Mouse (Mus musculus): ENCODE data around the gene Prim2.
"Not testable (repeated sequence)": the region's sequence is repeated elsewhere in the genome, so short reads cannot be mapped to it uniquely, and the experiment has no call there.

Prim2 gene

DNA sequence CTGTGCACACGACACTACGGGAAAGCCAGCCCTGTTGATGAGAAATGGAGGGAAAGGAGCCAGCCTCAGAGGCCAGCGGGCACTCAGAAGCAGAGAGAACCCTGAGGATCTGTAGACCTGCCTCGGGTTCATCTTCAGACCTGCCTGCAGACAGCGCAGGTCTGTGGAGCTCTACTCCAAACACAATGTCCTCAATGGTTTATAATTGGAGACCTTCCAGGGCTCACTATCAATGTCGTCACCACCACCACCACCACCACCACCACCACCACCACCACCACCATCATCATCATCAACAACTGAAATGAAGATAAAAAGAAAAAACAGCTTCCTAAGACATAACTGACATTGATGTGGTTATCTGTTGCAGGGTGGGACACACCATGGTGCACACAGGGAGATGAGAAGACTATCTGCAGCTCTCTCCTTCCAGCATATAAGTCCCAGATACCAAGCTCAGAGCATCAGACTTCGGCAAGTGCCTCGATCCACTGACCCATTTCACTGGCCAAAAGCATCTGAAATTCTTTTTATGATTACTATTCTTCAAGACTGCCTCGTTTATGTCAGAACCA is 20.0 kb downstream of the Prim2 start:
- DNase-seq, result no peak

DNA sequence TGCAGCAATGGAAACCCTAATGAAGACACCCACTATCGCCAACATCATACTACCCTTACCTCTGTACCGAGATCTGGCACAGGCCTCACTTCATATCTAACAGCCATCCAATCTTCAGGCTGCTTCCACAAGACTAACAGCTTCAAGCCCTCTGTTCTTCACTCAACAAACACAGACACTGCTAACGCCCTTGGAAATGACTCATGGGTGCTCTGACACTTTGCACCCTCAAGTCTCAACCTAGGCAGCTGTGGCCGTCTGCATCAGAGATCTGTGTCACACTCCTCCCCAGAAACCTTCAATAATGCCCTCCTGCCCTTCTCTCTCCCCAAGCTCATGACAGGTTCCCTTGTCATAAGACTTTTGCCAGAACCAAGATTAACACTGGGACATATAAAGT is 20.6 kb downstream of the Prim2 start:
- no peak for DNase-seq

DNA sequence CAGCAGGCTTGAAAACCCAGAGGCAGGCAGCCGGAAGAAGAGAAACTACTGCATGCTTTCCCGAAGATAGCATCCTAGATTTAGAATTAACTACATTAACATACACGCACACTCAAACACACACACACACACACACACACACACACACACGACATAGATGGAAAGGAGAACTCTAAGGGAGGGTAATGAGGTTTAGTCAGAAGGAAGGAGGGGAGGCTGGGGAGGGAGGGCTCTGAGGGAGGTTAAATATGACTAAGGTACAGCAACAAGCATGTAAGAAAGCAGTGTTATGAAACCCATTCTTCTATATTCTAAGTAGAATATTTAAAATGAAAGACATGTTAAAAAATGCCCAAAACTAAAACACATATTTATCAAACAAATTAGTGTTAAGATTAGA is 21.9 kb downstream of the Prim2 start:
- no peak for DNase-seq

DNA sequence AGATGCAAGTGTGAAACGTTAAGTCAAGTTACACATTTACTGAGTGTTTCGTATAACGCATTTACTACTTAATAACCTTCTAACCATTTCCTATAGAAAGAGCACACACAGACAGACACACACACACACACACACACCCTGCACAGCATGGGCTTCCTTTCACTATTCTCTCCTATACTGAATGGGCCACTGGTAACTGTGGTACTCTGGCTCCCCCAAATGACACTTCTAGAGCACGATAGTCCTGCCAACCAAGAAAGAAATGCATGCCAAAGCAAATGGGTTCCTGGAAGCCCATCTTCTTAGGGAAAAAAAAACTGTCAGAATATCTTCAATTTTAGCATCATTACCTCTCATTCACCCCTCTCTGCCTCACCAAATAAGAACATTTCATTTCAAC is 22.4 kb downstream of the Prim2 start:
- DNase-seq, result peak; percentile 8 to 34

DNA sequence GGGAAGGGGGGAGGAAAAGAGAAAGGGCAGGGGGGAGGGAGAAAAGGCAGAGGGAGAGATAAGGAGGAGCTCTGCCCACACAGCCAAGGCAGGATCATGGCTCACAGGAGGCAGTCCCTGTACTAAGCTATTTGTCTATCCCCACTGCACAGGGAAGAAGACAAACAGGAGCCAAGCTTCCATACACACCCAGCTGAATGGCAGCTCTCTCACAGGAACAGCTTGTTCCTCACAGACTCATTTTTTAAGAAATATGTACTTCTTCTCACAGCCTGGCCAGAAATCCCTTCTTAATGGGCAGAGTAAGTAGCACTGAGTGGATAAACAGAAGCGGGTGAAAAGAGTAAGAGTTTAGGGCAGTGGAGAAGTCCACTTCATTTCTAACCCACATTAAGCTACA is 23.9 kb downstream of the Prim2 start:
- no peak for DNase-seq

DNA sequence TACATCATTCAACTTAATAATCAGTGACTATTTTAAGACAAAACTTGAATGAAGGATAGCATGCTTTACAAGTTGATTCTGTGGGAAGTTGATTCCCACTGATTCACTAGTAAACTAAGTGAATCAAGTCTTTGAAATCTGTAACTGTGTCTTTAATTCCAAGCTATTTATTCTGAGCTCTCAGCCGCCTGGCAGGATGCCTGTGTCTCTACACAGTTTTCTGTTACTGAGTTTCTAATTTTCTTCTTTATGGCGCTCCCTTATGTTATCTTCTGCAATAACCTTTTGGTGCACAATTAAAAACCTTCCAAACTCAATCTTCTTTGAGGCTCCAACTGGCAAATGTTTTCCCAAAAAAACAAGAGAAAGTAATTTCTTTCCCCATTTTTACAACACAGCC is 28.5 kb downstream of the Prim2 start:
- DNase-seq, result no peak

DNA sequence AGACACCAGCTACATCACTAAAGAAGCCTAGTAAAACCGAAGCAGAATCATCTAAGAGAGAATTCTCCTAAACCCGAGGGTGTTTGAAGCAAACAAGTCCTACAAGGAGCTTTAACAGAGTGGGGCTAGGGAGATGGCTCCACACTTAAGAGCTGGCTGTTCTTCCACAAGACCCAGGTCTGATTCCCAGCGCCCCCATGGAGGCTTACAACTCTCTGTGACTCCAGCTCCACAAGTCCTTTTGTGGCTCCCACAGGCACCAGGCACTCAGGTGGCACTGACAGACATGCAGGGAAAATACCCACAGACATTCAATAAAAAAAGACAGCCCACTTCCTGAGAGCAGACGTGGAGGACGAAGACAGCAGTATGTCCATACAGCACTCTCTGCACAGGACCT is 29.5 kb downstream of the Prim2 start:
- DNase-seq, result no peak

DNA sequence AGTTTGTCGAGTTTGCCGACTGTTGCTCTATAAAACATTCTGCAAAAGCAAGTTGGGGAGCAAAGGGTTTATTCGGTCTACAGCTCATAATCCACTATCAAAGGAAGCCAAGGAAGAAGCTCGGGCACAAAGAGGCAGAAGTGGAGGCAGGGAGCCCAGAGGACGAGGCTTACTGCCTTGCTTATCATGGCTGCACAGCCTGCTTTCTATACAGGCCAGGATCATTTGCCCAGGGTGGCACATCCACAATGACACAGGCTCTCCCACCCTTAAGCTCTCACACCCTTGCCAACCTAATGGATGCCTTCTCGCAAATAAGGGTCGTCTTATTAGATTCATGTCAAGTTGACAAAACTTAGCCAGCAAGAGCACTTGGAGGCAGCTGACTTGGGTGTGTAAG is 30.4 kb downstream of the Prim2 start:
- DNase-seq, result no peak

DNA sequence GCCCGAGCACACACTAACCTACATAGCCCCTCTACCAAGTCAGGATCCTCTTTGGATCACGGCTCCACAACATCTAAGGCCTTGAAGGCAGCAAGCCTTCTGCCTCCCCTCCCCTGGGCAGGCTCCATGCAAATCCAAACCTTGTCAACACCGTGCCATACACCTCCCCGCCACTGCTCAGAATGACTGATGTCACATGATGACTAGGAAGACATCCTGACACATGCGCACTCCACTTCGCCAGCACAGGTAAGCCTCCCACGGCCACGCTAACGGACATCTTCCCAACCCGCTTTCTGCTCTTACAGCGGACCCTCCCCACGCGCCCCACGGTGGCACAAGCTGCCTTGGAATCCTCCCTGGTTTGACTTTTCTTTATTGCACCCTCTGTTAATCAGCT is 31.8 kb downstream of the Prim2 start:
- no peak for DNase-seq

DNA sequence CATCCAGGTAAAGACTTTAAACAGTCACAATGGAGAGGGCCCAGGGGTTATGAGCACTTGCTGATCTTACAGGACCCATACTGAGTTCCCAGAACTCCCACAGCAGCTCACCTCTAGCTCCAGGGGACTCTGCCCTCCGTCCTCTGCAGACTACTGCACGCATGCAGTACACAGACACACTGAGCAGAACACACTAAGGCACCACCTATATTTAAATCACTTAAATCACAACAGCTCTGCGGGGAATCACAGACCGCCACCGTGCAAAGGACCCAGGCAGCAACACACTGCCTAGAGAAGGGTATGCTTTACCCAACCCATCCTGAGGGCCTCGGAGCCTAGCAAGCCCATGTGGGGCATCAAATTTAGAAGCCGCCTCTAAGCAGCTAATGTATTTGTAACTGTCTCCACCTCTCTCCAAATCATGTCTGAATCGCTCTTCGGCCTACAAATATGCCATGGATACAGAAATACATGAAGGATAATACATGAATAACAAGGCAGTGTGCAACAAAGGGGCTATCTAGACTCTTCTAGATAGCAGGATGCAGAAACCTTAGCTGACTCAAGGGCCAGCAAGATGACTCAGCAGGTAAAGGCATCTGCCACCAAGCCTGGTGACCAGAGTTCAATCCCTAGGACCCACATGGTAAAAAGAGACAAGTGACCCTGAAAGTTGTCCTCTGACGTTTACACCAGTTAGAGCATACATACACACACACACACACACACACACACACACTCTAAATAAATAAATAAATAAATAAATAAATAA is 33.0 kb downstream of the Prim2 start:
- DNase-seq, result no peak

DNA sequence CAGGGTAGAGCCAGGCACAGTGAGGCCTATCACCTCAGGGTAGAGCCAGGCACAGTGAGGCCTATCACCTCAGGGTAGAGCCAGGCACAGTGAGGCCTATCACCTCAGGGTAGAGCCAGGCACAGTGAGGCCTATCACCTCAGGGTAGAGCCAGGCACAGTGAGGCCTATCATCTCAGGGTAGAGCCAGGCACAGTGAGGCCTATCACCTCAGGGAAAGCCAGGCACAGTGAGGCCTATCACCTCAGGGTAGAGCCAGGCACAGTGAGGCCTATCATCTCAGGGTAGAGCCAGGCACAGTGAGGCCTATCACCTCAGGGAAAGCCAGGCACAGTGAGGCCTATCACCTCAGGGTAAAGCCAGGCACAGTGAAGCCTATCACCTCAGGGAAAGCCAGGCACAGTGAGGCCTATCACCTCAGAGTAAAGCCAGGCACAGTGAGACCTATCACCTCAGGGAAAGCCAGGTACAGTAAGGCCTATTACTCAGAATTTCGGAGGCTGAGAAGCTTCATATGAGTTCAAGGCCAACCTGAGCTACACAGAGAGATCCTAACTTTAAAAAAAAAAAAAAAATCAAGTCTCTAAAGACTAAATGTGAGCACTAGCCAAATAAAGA is 38.5 kb downstream of the Prim2 start:
- not testable (repeated sequence) for DNase-seq

DNA sequence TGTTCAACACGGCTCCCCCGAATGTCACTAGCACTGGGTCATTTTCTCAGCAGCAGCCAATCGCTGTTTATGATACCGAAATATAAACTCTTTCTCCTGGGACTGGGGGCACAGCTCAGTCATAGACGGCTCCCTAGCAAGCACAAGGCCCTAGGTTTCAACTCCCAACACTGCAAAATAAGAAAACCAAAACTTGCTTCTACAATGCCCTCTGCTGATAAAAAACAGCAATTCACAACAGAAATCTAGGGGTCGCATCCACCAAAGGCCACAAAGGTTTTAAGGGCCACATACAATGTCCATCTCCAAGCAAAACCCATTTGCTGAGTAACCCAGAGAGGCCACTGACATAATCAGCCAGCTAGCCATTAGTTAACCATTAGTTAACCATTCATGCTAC is 41.8 kb downstream of the Prim2 start:
- no peak for DNase-seq

DNA sequence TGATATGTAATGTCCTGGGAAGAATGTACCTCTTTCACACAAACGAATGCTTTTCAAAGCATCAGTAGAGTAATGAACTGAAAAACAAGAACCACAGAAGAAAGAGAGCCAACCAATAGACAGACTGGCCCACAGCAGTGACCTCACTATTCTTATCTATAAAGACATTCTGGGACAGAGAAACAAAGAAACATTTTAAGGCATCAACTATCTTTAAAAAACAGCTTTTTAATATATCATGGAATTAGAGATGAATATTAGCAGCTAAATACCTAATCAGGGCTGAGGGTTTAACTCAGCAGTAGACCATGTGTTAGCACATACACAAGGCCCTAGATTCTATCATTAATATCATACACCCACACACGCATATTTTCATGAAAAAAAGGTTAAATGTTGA is 42.5 kb downstream of the Prim2 start:
- no peak for DNase-seq

DNA sequence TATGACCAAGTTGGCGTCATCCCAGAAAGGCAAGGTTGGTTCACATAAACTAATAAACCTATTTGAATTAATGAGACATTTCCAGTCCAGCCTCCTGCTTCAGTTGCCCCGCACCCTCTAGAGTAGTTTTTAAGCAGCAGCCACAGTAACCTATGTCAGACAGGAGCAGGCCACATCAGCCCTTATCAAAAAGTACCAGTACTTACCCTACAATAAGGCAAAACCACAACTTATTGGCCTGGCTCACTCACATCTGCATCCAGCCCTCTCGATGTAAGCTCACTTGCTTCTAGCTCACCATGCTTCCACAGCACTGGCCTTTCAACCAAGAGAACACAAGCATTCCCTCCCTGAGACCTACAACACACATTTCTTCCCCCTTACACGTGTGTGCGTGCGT is 44.7 kb downstream of the Prim2 start:
- no peak for DNase-seq

DNA sequence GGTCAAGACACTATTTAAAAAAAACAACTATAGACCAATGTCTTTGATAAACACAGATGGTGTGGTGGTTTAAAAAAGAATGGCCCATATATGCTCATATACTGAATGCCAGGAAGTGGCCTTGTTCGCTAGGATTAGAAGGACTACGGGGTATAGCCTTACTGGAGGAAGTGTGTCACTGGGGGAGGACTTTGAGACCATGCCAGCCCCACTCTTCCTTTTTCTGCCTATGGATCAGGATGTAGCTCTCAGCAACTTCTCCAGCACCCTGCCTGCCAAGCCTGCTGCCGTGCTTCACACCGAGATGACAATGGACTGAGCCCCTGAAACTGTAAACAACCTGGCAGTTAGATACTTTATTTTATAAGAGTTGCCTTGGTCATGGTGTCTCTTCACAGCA is 45.2 kb downstream of the Prim2 start:
- DNase-seq, result no peak

DNA sequence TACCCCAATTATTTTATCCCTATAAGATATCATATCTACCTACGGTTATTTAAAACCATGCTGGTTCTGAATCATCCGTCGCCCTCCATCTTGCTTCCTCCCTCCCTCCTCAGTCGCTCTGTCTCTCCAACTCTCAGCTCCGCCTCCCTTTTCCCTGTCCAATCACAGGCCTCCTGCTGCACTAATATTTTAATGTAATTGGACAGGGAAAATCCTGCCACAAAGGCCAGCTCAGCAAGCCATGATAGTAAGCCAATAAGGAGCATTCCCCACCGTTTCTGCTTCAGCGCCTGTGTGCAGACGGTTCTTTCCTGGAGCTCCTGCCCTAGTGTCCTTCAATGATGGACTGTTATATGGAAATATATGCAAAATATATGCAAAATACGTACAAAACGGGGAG is 47.8 kb downstream of the Prim2 start:
- no peak for DNase-seq

DNA sequence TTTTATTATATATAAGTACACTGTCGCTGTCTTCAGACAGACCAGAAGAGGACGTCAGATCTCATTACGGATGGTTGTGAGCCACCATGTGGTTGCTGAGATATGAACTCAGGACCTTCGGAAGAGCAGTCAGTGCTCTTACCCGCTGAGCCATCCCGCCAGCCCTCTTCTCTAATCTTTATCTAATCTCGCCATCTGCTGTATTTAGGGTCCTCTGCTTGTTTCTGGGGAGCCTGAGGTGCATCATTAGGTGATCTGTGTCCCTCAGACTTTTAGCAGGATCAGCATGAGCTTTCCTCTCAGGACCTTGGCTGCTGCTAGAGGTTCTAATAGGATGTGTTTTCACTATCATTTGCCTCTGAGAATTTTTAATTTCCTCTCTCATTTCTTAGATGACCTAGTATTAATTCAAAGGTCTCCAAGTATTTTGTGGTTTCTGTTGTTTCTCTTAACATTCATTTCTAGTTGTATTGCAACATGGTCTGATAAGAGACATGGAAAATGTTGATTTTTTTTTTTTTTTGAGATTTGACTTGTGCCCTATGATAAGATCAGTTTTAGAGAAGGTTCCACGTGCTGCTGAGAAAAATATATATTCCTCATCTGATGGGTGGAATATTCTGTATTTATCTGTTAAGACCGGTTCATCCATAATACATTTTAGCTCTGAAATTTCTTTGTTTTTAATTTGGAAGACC is 49.4 kb downstream of the Prim2 start:
- no peak for DNase-seq

DNA sequence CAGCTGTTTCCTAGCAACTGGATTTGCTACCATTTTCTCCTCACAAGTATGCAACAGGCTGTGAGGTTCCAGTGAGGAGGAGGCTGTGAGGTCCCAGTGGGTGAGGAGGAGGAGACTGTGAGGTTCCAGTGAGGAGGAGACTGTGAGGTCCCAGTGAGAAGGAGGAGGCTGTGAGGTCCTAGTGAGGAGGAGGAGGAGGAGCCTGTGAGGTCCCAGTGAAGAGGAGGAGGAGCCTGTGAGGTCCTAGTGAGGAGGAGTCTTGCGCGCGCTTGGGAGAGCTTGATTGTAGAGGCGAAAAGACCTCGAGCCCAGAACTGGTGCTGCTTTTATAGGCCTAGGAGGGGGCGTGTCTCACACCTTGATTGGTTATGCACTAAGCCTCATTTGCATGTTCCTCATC is 53.0 kb downstream of the Prim2 start:
- not testable (repeated sequence) for DNase-seq

DNA sequence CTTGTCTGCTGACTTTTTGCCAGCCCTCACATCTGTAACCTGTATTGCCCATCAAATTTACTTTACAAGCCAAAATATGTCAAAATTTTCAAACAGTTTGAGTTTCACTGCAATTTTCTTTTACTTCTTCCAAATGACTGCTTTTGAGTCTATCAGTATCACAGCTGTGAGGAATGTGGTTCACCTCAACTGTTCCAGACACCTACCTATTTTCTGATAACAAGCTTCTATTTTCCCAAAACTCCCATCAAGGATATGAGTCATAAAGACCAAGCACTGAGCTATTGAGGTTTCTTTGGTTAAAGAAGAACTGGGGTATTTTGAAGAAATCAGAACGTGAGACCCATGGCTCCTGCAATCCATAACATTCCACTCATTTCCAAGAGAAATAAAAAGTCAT is 57.5 kb downstream of the Prim2 start:
- DNase-seq, result no peak

DNA sequence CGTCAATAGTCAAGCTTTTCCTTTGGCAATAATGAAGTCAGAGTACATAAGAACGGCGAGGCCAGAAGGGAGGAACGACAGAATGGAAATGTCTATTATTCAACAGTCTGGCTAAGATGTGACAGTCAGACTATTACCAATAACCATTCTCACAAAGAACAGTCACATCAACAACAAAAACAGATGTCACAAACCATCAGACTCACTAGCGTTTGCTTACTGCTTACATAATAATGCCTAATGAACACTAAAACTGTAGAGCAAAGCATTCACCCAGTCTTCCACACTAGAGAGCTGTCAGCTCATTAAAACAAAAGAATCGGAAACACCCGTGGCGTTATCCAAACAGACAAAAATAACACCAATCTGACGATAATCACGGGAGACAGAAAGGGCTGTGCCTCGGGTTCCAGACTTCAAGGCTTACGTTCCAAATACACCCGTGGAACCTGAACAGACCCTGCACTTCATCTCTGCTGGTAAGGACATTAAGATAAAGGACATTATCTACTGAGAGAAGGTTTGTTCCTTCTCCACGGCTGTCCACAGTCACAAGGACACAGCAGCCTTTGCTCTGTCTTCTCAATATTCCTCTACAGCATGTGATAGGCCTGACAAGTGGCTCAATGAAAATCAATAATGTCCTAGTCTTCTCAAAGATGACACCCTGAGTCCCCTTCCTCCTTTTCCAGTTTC is 59.4 kb downstream of the Prim2 start:
- DNase-seq, result no peak

DNA sequence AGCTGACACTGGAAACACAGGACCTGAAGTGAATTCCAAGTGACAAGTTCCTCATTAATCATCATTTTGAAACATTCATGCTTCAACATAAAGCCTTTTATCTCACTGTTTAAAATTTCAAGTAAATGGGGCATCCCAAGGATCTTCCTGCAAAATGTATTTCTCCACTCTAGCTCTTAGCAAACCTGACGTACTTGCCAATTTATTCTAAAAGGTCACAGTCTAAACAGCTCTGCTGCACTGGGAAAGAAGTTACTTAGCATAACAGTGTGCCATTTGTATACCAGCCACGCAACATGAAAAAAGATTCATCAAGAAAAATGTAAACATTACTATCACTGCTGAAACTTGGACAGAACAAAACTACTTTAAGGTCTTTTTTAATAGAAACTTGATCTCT is 61.5 kb downstream of the Prim2 start:
- no peak for DNase-seq

DNA sequence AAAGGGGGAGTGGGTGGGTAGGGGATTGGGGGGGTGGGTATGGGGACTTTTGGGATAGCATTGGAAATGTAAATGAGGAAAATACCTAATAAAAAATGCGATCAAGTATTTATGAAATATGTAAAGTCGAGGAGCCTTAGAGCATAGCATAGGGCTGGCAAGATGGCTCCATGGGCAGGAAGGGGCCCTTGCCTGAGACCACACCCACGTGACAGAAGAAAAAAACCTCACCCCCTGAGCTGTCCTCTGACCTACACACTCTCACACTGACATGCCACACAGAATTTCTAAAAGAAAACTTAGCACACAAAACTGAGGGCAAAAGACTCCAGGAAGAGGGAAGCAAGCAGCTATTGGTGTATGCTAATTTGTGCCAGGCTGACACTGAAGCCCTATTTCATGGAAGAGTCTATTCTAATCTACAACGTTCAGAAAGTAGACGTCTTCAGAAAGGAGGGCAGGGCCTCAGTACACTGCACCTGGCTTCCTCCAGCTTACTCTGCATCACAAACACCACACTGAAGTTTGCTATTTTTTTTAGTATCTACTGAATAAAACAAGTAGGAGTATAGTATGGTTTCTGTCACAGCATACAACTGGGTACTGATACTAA is 65.4 kb downstream of the Prim2 start:
- DNase-seq, result no peak

DNA sequence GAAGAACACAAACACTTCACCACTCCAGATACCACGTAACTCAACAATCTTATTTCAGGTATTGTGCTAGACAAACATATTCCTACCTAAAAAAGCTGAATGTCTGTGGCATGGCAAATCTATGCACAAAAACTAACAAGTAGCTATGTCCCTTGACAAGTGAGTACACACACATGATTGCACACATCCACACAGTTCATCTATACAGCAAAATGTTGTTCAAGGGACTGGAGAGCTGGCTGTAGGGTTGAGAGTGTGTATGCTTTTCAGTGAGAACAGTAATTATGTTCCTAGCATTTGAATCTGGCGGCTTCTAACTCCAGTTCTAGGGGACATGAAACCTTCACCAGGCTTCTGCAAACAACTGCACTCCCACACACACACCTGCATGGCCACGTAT is 69.9 kb downstream of the Prim2 start:
- no peak for DNase-seq

Measured in kidney, postnatal 36 days (tissue).